Mouse (Mus musculus) embryonic facial prominence, embryonic 12.5 days (tissue): Measurements from ENCODE around the gene Was. TPM values are rescaled to one million over a fixed set of nuclear protein-coding genes. Genes with fewer than 3 reads are reported as not detected.
"Not testable (repeated sequence)": the region's sequence is repeated elsewhere in the genome, so short reads cannot be mapped to it uniquely, and the experiment has no call there.

Experiments
- ATAC-seq: fragments of 200-750 bp; cut with Nextera tagmentation; 2 replicates; pipeline ENCODE4 v1.8.0; 2017; ENCODE audit not compliant: insufficient number of reproducible peaks, insufficient read depth, low FRiP score, low TSS enrichment
- H3K27ac ChIP-seq: fragments of 300-500 bp; sonication (generic); 2 replicates; pipeline ENCODE4 v1.5.1; 2016; ENCODE audit warnings: mild to moderate bottlenecking
- H3K27me3 ChIP-seq: fragments of 300-500 bp; sonication (generic); 2 replicates; pipeline ENCODE4 v1.6.1; 2016; ENCODE audit warnings: mild to moderate bottlenecking, moderate library complexity
- H3K36me3 ChIP-seq: fragments of 300-500 bp; sonication (generic); 2 replicates; pipeline ENCODE4 v1.6.1; 2016; ENCODE audit warnings: mild to moderate bottlenecking
- H3K4me1 ChIP-seq: fragments of 300-500 bp; sonication (generic); 2 replicates; pipeline ENCODE4 v1.6.1; 2016
- H3K4me2 ChIP-seq: fragments of 300-500 bp; sonication (generic); replicated peaks from 2 replicates; pipeline ENCODE4 v1.6.1; 2016; ENCODE audit warnings: mild to moderate bottlenecking, moderate library complexity
- H3K4me3 ChIP-seq: fragments of 300-500 bp; sonication (generic); 2 replicates; pipeline ENCODE4 v1.5.1; 2016; ENCODE audit warnings: mild to moderate bottlenecking
- H3K9ac ChIP-seq: fragments of 300-500 bp; sonication (generic); 2 replicates; pipeline ENCODE4 v1.6.1; 2016; ENCODE audit warnings: mild to moderate bottlenecking, moderate library complexity
- H3K9me3 ChIP-seq: fragments of 300-500 bp; sonication (generic); 2 replicates; pipeline ENCODE4 v1.6.1; 2016; ENCODE audit warnings: mild to moderate bottlenecking, moderate library complexity
- WGBS: fragments of 180-500 bp; shearing (Covaris S2); methylation state at CpG from one replicate; pipeline ENCODE4 v1.1.7; 2016; 5-methylcytosine and 5-hydroxymethylcytosine counted together
- polyA plus RNA-seq: library from polyadenylated mRNA; unstranded; fragments of >200 nt; fragmentation: Nextera tagmentation; extraction: Ambion mirVana; gene quantifications from 2 replicates; pipeline ENCODE4 v1.2.1, GENCODE M21; 2016

Gene Was
- polyA plus RNA-seq, 1 experiment from 2014 or later, result 0.19 TPM

DNA sequence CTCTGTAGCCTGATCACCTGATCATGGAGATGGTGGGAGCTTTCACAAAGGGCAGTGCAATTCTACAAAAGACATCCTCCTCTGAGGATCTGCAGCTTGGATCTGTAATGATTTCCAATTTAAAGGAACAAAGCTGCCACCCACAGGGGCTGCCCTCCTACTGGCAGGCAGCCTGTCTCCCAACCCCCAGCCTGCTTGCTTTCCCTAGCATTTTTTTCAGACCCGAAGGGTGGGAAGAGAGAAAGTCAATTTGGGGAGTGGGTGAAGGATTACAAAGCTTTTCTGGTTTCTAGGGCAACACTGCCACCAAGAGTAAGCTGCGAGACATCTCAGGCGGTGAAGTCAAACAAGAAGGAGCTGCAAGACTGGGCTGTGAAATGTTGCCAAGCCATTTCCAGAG, 10.7 kb upstream of the Was start:
- H3K9ac ChIP-seq, result no peak overlapping the region
- ATAC-seq, result no peak

DNA sequence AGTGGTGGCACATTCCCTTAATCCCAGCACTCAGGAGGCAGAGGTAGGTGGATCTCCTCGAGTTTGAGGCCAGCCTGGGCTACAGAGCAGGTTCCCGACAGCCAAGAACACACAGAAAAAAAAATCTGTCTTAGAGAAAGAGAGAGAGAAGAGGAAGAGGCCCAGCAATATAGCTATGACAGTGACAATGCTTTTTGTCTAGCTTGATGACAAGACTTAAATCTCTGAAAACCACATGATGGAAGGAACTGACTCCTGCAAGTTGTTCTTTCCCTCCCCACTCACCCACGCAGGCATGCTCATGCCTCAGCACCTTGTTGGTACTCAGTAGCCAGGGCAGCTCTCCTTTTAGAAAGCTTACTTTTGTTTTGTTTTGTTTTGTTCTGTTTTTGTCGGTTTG, 9.1 kb upstream of the Was start:
- no peaks in the 10 kb centered on the region for H3K36me3 ChIP-seq
- H3K4me2 ChIP-seq, result no peak overlapping the region
- WGBS, result 67% methylated on average over 4 of the region's 4 CpGs
- H3K27ac ChIP-seq, result no peak overlapping the region
- no peak for ATAC-seq
- 0 out of 2 replicates have a peak, but pooled peaks cover 3% of the 10 kb centered on the region for H3K4me1 ChIP-seq
- no peaks in the 10 kb centered on the region for H3K9me3 ChIP-seq
- no peak overlapping the region for H3K4me3 ChIP-seq
- H3K27me3 ChIP-seq, result no peaks in the 10 kb centered on the region
- no peak overlapping the region for H3K9ac ChIP-seq

More for the DNA sequence above, 10.7 kb upstream of the Was start:
- WGBS, result 26% methylated on average over 3 of the region's 3 CpGs
- Histone ChIP-seq H3K4me1 (0 out of 2 replicates have a peak, but pooled peaks cover 3% of the 10 kb centered on the region), H3K4me2 (no peak overlapping the region), H3K4me3 (no peak overlapping the region), H3K27ac (0 out of 2 replicates have a peak overlapping the region, but pooled peaks have one; percentile 50), H3K9me3 (no peaks in the 10 kb centered on the region), H3K27me3 (no peaks in the 10 kb centered on the region), H3K36me3 (no peaks in the 10 kb centered on the region)

DNA sequence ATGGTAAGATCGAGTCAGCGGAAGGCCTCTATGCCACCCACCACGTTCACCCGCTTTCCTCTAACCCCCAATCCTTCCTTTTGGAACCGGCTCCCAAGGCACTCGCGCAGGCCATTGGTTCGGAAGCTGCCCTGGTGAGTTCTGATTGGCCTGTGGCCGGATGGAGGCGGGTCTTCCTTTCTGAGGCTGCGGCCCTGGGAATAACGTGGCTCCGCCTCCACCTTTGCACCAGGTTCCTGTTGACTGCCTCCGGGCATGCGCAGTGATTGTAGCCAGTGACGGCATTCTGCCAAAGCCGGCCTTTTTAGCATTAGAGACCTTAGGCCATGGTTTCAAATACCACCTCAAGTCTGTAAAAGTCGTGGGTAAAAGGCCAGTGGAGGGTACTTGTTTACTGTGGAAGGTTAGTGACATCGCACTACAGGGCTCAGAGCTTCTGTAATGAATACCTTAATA, 6.5 kb upstream of the Was start:
- peak; percentile 94 for ATAC-seq
- H3K27ac ChIP-seq, result no peak overlapping the region

DNA sequence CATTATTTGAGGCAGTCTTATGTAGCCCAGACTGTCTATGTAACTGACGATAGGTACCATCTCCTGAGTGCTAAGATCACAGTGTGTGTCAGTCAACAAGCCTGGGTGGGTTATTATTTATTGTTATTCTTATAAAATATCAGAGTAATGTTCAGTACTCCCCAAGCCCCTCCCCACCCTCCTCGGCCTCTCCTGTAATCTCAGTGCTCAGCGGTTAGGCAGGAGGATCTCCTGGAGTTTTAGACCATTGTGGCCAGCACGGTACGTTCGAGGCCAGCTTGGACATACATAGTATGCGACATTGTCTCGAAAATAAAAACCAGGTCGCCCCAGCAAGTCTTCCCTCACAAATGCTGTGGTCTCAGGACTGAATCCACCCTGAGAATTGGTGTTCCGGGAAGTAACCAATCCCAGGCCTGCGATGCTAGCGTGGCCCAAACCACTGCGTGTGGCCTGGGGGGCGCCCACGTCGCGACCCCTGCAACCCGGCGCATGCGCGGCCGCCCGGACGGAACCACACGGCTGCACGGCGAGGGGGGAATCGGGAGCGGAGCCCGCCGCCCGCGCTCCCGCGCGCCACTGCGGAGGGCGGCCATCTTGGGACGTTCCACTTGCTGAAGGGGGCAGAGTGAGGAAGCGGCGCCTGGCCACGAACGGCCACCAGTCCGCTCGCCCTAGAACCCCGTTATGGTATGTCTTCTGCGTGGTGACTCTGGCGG, 5.9 kb upstream of the Was start:
- 28% methylated on average over 24 of the region's 48 CpGs for WGBS
- H3K27ac ChIP-seq, H3K9ac ChIP-seq: not testable (repeated sequence)

More for the DNA sequence above, 6.5 kb upstream of the Was start:
- H3K4me3 ChIP-seq, result peak overlapping the region; percentile 23
- no peaks in the 10 kb centered on the region for H3K9me3 ChIP-seq
- peak overlapping the region; percentile 40 for H3K4me2 ChIP-seq
- H3K9ac ChIP-seq, result no peak overlapping the region
- H3K36me3 ChIP-seq, result no peaks in the 10 kb centered on the region
- H3K4me1 ChIP-seq, result 0 out of 2 replicates have a peak, but pooled peaks cover 3% of the 10 kb centered on the region
- 21% methylated on average over 19 of the region's 19 CpGs for WGBS
- no peaks in the 10 kb centered on the region for H3K27me3 ChIP-seq

DNA sequence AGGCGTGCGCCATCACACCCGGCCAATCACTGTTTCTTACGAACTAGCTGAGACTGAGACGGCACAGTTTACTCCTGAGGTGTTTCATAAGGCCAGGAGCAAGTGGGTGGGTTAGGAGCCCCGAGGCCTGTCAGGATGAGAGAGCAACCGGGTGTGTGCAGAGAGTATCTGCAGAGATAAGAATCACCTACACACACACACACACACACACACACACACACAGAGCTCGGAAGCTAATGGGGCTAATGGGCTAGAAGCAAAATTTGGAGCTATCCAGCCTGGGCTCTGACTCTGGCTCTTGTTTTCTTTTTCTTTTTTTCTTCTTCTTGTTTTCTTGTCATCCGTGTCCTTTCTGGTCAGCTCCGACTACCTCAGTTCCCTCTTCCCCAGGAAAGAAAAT, 5.2 kb upstream of the Was start:
- 0 out of 2 replicates have a peak, but pooled peaks cover under 1% of the 10 kb centered on the region for H3K4me1 ChIP-seq
- peak overlapping the region; percentile 29 for H3K4me2 ChIP-seq
- no peak overlapping the region for H3K4me3 ChIP-seq
- no peaks in the 10 kb centered on the region for H3K36me3 ChIP-seq
- H3K9ac ChIP-seq, result no peak overlapping the region
- H3K27me3 ChIP-seq, result no peaks in the 10 kb centered on the region
- 82% methylated on average over 10 of the region's 10 CpGs for WGBS
- no peaks in the 10 kb centered on the region for H3K9me3 ChIP-seq
- no peak overlapping the region for H3K27ac ChIP-seq
- ATAC-seq, result no peak

More for the DNA sequence above, 5.9 kb upstream of the Was start:
- Histone ChIP-seq H3K4me3 (peak overlapping the region; percentile 25; the same call in 1 of the 2 replicates), H3K4me2 (peak overlapping the region; percentile 29)
- not testable (repeated sequence) for H3K27me3 ChIP-seq, H3K36me3 ChIP-seq, H3K9me3 ChIP-seq, H3K4me1 ChIP-seq
- ATAC-seq, result peak; percentile 88

DNA sequence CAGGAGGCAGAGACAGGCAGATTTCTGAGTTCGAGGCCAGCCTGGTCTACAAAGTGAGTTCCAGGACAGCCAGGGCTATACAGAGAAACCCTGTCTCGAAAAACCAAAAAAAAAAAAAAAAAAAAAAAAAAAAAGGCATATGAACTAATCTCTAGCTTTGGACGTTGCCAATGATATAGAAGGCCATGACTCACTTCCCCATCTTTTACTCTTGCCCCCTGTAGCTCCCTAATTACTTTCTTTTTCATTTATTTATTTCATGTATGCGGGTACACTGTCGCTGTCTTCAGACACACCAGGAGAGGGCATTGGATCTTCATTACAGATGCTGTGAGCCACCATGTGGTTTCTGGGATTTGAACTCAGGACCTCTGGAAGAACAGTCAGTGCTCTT, 653 bp upstream of the Was start:
- H3K9ac ChIP-seq, H3K27ac ChIP-seq, H3K4me3 ChIP-seq, H3K4me2 ChIP-seq, H3K9me3 ChIP-seq, ATAC-seq, H3K27me3 ChIP-seq, H3K36me3 ChIP-seq, H3K4me1 ChIP-seq: not testable (repeated sequence)
- whole genome bisulfite sequencing, result 79% methylated on average over 4 of the region's 5 CpGs

DNA sequence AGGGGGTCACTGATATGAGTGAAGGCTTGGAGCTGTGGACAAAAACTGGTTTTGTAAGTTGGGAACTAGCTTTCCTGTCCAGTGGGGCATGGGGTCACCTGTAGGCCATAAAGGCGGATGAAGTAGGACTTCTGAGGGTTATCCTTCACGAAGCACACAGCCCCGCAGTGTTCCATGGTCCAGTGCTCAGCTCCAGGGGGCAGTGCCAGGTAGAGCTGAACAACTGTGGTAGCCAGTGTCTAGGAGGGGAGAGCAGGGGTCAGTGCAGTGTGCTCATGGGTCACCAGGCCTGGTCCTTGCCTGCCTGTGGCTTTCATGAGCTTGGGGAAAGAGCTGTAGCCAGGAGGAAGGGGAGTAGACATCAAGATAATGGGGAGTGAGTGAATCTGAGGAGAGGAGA, 552 bp downstream of the Was start:
- no peak overlapping the region for H3K4me3 ChIP-seq
- no peak overlapping the region for H3K4me2 ChIP-seq
- no peak overlapping the region for H3K9ac ChIP-seq
- no peak overlapping the region for H3K27ac ChIP-seq
- 93% methylated on average over 3 of the region's 3 CpGs for WGBS
- no peaks in the 10 kb centered on the region for H3K9me3 ChIP-seq
- no peaks in the 10 kb centered on the region for H3K36me3 ChIP-seq
- H3K27me3 ChIP-seq, result no peaks in the 10 kb centered on the region
- no peaks in the 10 kb centered on the region for H3K4me1 ChIP-seq
- no peak for ATAC-seq

DNA sequence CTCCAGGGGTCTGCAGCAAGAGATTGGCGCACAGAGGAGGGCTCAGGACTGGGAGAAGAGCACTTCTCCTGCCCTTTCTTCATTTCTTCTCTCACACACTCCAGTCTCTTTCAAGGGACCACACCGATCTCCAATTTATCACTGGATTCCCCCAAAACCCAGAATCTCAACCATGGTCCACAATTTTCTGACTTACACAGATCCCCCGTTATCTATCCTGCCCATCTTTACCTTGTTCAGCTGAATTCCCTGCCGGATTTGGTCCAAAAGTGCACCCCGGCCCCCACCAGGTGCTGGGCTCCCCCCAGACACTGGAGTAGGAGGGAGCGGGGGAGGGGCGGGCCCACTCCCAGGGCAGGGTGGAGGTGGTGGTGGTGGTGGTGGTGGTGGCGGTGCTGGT, 4.7 kb downstream of the Was start:
- whole genome bisulfite sequencing, result 77% methylated on average over 8 of the region's 8 CpGs
- no peak for ATAC-seq
- Histone ChIP-seq H3K27me3 (no peaks in the 10 kb centered on the region), H3K36me3 (no peaks in the 10 kb centered on the region), H3K4me1 (no peaks in the 10 kb centered on the region), H3K27ac (no peak overlapping the region), H3K4me2 (no peak overlapping the region), H3K9me3 (no peaks in the 10 kb centered on the region), H3K9ac (no peak overlapping the region), H3K4me3 (no peak overlapping the region)

DNA sequence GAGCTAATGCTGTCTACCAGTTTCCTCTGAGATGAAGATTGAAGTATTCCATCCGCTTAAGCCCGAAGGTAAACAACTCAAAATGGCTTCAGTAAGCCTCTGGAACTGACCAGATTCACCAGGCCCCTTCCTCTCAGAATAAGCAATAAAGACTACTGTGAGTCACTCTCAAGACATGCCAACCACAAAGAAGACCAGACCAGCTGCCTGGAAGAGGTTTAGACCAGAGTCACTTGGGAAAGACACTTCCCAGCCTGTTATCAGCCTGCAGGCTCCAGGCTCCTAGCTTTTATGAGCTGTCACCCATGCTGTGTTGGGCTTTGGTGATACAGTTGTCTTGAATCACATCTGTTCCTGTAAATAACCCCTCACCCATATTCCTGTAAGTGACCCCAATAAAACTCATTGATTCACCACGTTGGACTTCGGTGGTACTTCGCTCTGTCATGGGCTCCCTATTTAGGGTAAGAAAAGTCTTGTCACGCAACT, 5.5 kb downstream of the Was start:
- ATAC-seq, result no peak
- no peak overlapping the region for H3K9ac ChIP-seq
- no peak overlapping the region for H3K4me3 ChIP-seq
- H3K4me1 ChIP-seq, result no peaks in the 10 kb centered on the region
- no peak overlapping the region for H3K27ac ChIP-seq
- no peaks in the 10 kb centered on the region for H3K9me3 ChIP-seq
- WGBS, result 91% methylated on average over 6 of the region's 6 CpGs
- no peak overlapping the region for H3K4me2 ChIP-seq
- no peaks in the 10 kb centered on the region for H3K36me3 ChIP-seq
- no peaks in the 10 kb centered on the region for H3K27me3 ChIP-seq

DNA sequence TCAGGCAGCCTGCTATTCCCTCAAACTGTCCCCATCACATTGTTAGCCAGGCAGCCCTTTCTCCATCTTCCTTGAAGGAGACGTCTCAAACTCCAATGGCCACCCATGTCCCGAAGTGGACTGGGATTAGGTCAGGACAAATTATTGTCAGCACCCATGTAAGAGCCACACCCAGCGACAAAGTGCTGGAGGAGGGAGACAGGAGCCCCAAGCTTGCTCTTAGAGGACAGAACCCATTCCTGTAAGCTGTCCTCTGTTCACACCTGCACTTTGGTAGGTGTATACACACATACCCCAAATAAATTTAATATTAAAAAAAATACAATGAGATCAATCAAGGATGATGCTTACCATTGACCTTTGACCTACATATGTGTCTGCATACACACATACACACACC, 15.2 kb downstream of the Was start:
- ATAC-seq, result peak; percentile 31; the same call in 1 of the 2 replicates
- H3K4me2 ChIP-seq, result peak overlapping the region; percentile 45
- H3K36me3 ChIP-seq, result no peaks in the 10 kb centered on the region
- no peaks in the 10 kb centered on the region for H3K9me3 ChIP-seq
- WGBS, result 43% methylated on average over 3 of the region's 3 CpGs
- 0 out of 2 replicates have a peak, but pooled peaks cover 4% of the 10 kb centered on the region for H3K4me1 ChIP-seq
- no peak overlapping the region for H3K9ac ChIP-seq
- H3K4me3 ChIP-seq, result peak overlapping the region; percentile 45
- H3K27ac ChIP-seq, result no peak overlapping the region
- H3K27me3 ChIP-seq, result no peaks in the 10 kb centered on the region

DNA sequence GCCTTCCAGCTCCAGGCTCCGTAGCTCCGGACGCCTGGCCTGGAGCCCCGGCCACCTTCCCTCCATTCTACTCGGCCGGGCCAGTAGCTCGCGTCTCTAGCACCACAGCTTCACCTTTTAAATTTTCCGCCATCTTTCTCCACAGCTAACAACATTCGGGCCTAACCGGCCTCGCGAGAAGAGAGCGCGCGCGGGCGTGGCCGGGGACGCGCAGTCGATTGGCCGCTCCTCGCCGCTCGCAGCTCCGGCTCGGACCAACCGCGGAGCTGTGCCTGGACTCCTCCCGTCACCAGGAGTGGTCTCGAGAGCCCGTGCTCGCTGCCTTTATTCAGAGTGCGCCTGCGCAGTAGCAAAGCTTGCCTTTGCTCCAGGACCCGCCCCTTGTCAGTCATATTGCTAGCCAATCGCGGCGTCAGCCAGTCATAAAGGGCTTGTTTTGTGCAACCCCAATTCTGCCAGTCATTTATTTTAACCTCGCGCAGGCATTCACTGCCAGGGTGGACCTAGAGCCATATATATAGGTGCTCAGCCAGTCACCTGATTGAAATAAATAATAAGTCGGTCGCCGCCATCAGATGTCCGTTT, 15.8 kb downstream of the Was start, which contains the start of gene Suv39h1:
TSS of gene Suv39h1 (minus strand) at position 331 of the 585 bp plus-strand sequence.
- WGBS, result 27% methylated on average over 46 of the region's 46 CpGs
- peak; percentile 95 for ATAC-seq

More for the DNA sequence above, 15.8 kb downstream of the Was start, which contains the start of gene Suv39h1:
- H3K9ac ChIP-seq, result peak within 1 kb of the TSS; percentile 63
- peak within 1 kb of the TSS; percentile 88 for H3K27ac ChIP-seq
- peak within 1 kb of the TSS; percentile 45 for H3K4me3 ChIP-seq
- peak within 1 kb of the TSS; percentile 49 for H3K4me2 ChIP-seq
- H3K36me3 ChIP-seq, result 0 out of 2 replicates have a peak, but pooled peaks cover 2% of the 10 kb centered on the region
- 0 out of 2 replicates have a peak, but pooled peaks cover 4% of the 10 kb centered on the region for H3K4me1 ChIP-seq
- H3K27me3 ChIP-seq, result no peaks in the 10 kb centered on the region
- no peaks in the 10 kb centered on the region for H3K9me3 ChIP-seq
